Mouse (Mus musculus): ENCODE data around the gene Nhs. TPM values are rescaled to one million over a fixed set of nuclear protein-coding genes. Genes with fewer than 3 reads are reported as not detected.

Gene Nhs
- total RNA-seq, 2 experiments from 2014 or later, result 1.1 to 1.5 TPM

DNA sequence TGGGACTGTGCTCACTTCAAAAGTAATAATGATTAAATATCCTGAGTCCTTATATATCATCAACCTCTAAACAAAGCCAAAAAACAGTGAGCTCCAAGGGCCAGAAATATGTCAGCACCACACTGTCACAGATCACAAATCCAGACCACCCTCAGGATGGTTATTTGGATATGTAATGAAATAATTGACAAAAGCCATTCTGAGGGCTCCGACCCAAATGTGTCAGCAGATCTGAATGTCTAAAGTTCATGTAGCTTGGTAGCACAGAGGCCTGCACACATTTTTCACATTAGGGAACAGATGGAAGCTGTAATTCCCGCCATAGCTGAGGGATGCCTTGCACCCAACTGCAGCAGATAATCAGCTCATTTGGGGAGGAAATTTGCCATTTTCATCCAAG lies 218.8 kb downstream of the Nhs start:
- DNase-seq, result no peak

DNA sequence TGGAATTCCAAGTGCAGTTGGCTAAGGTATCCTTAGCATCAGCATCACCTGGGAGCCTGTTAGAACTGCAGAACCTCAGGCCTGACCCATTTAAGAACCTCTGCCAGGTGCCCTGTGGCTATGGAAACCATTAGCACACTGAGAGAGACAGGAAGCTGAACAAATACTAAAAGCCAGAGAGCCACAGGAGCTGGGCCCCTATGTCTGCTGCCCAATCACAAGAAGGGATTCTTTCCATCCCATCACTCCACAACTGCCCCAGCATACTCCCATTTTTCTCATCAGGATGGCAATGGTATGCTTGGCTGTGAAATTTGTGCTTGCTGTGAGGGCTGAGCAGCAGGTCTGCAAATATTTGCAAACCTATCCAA lies 232.9 kb downstream of the Nhs start:
- DNase-seq, result no peak

DNA sequence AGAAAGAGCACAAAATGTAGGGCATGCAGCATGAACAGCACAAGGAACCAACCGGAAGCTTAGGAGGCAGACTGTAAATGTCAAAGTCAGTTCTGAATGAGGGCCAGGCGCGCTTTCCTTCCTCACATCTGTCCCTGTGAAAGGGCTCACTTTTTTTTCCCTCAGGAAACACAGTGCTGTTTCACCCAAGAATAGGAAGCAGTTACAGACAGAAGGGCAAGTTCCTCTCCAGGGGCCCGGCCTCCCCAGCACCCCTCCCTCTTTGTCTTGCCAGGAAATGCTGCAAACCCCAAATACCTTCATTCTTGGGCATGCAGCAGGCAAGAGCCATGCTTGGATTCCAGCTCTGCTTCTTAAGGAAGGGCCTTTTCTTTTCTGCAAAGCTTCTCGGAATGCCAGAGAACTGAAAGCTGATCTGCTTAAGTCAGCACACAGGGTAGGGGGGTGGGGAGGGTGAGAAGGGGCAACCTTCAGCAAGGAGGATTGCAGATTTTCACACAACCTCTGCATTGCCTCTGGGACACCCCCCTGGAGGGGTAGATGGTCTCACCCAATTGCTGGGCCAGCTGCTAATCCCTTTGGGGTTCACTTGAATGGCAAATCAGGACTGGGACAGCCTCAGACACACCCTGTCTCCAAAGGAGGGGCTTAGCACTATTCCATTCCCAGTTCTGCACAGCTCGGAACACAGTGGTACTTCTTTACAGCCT lies 233.4 kb downstream of the Nhs start:
- DNase-seq, result no peak

DNA sequence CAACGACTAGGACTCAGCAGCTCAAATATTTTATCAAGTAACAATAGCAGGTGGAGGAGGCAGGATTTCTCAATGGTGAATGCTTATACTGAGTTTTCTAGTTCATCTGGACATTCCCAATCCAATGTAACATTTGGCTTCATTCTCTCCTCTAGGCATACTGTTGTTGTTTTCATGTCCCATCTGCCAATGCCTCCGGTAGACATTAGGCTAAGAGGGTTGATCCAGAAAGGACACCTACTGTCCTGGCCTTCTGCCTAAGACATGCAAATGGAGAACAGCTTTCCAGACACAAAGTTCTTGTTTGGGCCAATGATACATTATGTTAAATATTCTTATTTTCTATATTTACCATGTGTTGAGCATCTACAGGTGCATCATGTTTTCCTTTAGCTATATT lies 236.9 kb downstream of the Nhs start:
- DNase-seq, result no peak

DNA sequence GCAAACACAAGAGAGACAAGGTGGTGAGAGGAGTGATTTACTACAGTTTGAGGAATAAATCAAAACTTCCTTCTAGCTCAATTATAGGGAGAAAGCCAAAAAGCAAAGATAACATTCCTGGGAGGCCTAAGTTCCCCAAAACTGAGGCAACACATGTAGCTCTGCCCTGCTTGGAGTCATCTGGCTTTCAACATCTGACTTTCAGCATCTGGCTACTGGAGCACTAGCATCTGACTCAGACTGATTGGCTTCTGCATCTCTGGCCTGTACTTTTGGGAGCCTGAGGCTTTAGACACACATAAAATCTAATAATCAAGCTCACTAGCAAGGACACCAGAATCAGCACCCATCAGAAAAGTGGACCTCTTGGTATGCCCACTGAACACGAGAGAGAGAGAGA lies 237.9 kb downstream of the Nhs start:
- DNase-seq, result no peak

DNA sequence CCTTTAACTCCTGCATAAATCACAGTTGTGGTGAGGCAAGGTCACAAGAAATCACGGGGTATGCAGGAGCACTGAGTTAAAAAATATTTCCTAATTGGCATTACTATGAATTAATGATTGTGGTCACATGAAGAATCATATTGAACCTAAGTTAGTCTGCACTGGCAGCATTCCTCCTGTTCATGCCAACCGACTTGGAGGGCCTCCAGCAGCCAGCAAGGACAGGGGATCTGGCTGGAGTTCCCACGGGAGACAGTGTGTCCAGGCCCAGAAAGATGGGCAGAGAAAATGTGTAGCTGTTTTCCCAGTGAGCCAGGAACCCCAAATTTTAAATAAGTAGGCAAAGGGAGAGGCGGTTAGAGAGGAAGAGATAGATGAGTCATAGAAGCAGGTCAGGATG lies 249.6 kb downstream of the Nhs start:
- DNase-seq, result peak; percentile 46 to 53

DNA sequence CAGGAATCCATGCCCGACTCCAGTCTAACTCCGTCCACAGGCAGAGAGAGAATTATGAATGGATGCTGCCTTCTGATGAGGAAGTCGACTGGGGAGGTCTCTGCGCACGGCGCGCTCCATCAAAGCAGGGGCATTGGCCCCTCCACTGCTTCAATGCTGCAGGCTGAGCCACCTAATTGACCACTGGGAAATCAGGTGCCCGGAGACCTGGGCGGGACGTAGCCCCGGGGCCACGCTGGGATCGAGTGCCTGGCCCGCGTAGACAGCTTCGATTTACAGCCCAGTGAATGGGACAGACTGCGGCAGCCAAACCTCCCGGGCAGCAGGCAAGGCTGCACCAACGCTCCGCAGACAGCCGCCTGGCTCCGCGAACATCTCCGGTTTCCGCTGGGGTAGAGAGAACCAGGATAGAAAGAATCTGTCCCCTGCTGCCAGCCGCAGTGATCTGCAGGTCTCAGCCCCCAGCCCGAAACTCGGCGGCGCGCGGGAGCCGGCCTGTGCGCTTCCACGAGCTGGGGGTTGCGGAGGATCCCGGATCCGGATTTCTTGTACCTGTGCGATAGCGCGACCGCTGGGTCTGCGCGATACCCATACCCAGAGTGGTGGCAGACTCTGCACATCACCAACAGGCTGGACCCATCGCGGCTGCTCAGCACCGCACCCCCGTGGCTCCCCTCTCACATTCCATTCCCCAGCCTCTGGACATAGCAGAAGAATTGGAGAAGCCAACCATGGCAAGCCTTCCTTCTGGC lies 250.7 kb downstream of the Nhs start:
- peak in 1 of 2 experiments; percentile 8 for DNase-seq

DNA sequence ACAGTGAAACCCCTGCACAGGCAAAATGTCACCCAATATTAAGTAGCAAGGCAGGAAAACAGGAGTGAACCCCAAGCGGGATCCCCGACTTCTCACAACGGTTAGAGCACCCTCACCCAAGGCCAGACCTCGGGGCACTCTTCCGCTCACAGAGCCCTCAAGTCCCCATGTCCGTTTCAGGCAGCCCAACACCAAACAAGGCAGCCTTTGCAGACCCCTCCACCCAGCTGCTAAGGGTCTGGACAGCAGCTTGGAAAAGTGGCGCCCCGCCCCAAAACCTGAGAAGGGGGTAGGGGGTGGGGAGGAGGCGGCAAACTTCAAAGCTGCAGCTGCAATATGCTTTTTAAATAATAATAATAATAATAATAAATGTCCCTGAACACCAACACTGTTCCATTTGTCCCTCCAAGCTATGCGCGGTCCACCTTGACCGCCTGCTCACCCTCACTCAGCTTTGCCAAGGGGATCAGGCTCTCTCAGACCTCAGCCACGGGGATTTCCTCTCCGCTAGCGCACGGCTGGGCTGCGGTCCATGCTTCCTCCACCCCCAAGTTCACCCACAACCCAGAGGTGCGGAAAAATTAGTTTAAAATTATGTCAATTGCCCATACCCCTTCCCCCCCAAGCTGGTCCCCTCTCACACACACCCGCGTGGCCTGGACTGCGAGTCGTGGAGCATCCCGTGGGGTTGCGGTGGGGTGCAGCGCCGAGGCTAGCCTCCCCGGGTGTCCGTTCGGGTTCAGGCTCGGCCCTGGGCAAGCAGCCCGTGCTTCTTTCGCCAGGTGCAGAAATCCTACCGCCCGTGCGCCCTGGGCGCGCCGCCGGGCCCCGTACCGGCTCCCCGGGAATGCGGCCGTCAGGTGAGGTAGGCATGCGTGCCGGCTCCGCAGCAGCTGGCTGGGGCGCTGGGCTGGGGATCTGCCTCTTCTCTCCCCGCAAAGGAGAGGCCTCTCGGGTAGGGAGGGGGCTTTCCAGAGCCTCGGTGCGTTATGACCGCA lies 251.6 kb downstream of the Nhs start:
- no peak for DNase-seq

DNA sequence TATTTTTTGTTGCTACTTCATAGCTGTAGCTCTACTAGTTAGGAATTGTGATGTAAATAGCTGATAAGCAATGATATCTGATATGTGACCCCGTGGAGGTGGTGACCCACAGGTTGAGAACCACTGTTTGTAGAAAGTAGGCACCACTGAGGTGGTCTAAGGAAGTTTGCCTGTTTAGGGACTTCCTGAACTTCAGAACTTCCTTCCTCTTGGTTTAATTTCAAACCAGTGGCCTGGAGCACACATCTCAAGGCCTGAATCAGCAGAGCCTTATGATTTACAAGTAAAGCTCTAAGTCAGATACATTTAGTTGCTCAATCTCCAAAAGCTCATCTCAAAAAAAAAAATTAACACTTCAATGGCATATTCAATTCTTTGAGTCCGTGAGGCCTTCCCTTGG lies 265.1 kb downstream of the Nhs start:
- no peak for DNase-seq

DNA sequence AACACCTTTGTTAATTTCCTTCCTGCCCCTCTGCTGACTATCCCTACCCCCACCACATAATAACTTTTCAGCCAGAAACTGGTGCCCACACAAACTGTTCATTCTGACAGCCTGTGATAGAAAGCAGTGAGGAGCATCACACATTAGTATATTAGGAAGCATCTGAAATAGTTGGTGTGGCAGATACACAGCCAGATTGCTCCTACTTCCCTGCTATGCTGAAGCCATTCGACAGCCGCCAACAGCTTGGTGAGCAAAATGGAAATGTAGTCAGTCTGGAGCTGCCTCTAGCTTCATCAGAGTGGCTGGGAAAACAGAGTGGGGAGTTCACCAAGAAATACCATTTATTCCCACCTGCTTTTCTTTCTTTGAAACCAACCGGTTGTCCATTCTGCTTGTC lies 275.9 kb downstream of the Nhs start:
- no peak for DNase-seq

DNA sequence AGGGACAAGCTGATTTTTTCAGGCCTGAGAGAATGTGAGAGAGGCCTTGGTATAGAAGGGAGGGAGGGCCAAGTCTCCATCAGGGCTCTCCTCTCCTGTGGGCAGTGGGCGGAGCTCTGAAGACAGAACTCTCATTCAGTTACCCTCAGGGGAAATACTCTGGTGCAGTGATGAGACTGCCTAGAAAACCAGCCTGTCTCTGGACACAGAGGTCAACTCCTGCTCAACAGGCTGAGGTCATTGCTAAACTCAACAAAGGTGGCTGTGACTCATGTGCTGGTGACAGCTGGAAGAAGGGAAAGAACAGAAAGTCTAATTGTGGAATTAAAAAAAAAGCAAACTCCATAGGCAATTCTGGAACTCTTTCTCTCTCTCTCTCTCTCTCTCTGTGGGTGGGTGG lies 282.4 kb downstream of the Nhs start:
- DNase-seq, result peak in 1 of 2 experiments; percentile 7

DNA sequence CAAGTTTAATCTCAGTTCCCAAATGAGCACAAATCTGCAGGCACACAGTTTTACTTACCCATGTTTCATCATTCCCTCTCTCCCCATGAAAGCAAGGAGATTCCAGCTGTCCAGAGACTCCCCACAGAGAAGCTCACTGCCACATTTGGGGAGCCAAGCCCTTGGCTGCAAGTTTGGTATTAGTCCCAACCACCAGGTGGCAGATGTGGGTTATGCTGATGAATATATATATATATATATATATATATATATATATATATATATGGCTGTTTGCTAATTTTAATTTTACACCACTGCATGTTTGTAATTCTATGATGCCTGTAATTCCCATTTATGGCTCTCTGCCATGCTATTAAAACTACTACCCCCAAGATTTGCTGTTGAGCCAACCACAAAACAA lies 286.0 kb downstream of the Nhs start:
- peak; percentile 2 to 12 for DNase-seq

DNA sequence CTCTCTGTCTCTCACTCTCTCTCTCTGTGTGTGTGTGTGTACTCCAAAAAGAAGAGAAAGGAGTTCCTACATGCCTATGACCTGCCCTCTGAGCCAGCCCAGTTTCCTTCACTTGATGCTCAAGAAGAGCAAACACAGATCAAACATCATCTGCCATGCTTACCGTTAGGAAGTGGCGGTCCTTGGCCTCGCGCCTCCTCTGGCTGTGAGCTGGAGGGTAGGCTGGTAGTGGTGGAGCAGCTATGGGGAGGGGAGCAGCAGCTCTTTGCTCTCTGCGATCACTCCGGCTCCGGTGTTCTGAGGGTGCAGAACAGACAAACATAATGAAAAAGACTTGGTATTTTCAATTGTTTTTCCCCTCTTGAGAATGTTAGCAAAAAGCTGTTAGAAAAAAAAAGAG lies 288.2 kb downstream of the Nhs start:
- DNase-seq, result no peak

DNA sequence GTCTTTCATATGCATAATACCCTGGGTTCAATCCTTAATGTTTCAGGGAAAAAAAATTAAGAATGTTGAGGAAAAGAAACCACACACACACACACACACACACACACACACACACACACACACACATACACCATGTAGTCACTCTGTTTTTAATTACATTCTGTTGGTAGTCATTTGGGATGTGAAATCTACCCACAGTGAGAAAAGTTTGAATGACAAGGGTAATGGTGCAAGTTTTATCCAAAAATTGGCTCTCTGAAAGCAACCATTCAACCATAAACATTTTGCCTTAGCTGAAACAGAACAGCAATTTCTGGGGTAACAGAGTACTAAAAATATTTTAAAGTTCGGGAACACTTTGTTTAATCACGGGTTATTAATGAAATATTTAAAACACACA lies 303.9 kb downstream of the Nhs start:
- no peak for DNase-seq

DNA sequence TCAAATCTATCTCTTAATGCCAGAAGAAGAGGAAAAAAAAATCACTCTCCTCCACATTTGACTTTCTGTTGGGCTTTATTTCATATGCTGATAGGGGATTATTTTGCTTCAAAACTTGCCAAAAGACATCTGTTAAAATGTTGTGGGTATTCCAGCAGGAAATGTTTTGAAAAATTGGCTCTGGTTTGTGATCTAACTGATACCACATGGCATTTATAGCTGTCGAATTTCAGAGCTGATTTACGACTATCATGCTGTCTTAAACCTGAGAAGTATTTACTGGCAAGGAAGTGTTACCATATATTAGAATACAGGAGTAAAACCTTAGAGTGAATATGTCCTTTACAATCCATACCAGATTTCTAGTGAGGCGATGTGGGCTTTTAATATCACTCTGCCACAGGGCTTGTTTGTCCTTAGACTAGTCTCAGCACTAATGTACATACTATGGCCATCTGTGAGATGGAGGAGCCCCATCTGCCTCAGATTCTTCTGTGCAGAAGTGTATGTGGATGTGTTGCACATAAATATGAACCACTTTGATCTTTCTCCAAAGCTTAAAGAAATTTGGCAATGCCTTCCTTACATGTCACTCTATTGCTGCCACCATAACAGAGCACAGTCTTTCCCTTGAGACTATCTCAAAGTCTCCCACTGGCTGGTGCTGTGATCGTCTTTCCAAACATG lies 305.8 kb downstream of the Nhs start:
- DNase-seq, result no peak

DNA sequence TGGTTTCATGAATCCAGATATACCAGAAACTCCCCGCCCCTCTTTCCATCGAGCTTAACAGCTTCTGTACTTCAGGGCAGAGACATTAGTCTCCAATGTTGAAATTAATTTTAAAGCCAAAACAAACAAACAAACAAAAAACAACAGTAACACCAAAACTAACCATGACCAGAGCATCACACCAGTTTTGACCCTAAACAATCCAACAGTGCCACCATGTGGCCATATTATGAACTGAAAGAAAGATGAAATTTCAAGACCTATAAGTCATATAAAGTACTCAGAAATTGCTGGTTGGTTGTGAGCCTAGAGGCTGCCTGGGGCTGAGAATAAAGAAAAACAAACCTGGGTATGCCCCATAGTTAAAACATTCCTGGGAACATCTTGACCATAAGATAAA lies 333.3 kb downstream of the Nhs start:
- DNase-seq, result peak in 1 of 2 experiments; percentile 4

DNA sequence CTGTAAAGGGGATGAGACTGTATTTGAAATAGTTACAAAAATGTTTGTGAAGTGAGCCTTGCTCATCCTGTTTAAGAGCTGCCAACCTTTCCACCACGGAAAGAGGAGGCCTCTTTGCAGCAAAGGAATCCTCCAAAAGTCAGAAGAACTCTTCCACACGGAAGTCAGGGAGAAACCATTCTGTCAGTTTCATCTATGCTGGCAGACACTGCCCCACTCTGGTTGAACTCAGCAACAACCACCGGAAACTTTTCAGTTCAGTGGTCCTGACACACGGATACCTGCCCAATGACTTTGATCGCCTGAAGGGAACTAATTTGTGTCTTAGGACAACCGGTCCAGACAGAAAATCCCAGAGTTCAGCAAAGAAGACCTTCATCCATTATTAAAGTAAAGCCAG lies 369.3 kb downstream of the Nhs start:
- peak; percentile 8 for DNase-seq
